ENCODE assay signal across 14 mouse cellular contexts in genomic region chr11:58013100-58013499, GRCm38 (mm10).
"Had no signal": no experiment of that assay in that cellular context is flagged by ENCODE, and none has a peak within 500 bp of the region (broad histone marks: within the 10 kb centered on the region; RNA-seq: fewer than 3 reads in every experiment).

No protein-coding gene starts in this region.

- H3K4me2 ChIP-seq: limb, embryonic 12.5 days; lung, embryonic 14.5 days; neural tube, embryonic 15.5 days had no signal

- H3K4me3 ChIP-seq: layer of hippocampus, adult 2 months; limb, embryonic 12.5 days; midbrain, embryonic 10.5 days; myocyte; neural tube, embryonic 15.5 days had no signal

- H3K36me3 ChIP-seq: limb, embryonic 12.5 days; midbrain, embryonic 10.5 days; neural tube, embryonic 15.5 days had no signal

- H3K27me3 ChIP-seq: limb, embryonic 12.5 days; neural tube, embryonic 15.5 days had no signal

- H3K9ac ChIP-seq: limb, embryonic 12.5 days; lung, embryonic 14.5 days; neural tube, embryonic 15.5 days had no signal

- H3K27ac ChIP-seq: layer of hippocampus, adult 2 months; limb, embryonic 12.5 days; midbrain, embryonic 10.5 days; neural tube, embryonic 15.5 days; stomach, postnatal 0 days had no signal

- H3K9me3 ChIP-seq: limb, embryonic 12.5 days; midbrain, embryonic 10.5 days; neural tube, embryonic 15.5 days had no signal

- DNase-seq: kidney, postnatal 10 days; kidney, postnatal 4 days; lung, embryonic 14.5 days; lung, postnatal 10 days; lung, postnatal 4 days; midbrain, embryonic 14.5 days; right cerebral cortex, adult 18-20 months; thymus, postnatal 4 days had no signal
